Mouse (Mus musculus) embryonic facial prominence, embryonic 11.5 days (tissue): ENCODE results near the gene Kcnip3. TPM values are rescaled to one million over a fixed set of nuclear protein-coding genes. Genes with fewer than 3 reads are reported as not detected.
A peak's percentile ranks its signal among the peaks of the same experiment; 100 is the strongest.

ENCODE experiments used
- ATAC-seq: fragments of 200-750 bp; cut with Nextera tagmentation; replicated peaks from 2 replicates; pipeline ENCODE4 v1.8.0; 2017; ENCODE audit warnings: low read depth; ENCODE audit not compliant: insufficient number of reproducible peaks, low FRiP score, low TSS enrichment
- DNase-seq: peaks from one replicate; pipeline ENCODE4 v3.0.0-alpha.2; 2015; ENCODE audit warnings: low spot score
- H3K27ac ChIP-seq: fragments of 300-500 bp; sonication (generic); replicated peaks from 2 replicates; pipeline ENCODE4 v1.5.1; 2014; ENCODE audit warnings: mild to moderate bottlenecking, low read depth, low read length, control low read depth
- H3K27me3 ChIP-seq: fragments of 300-500 bp; sonication (generic); 2 replicates; pipeline ENCODE4 v1.6.1; 2014; ENCODE audit warnings: mild to moderate bottlenecking, low read length, moderate library complexity, mixed read lengths; ENCODE audit not compliant: control insufficient read depth, insufficient read depth
- H3K36me3 ChIP-seq: fragments of 300-500 bp; sonication (generic); replicated peaks from 2 replicates; pipeline ENCODE4 v1.6.1; 2014; ENCODE audit warnings: low read depth, mild to moderate bottlenecking, low read length, moderate library complexity, mixed read lengths; ENCODE audit not compliant: control insufficient read depth, insufficient read depth
- H3K4me1 ChIP-seq: fragments of 300-500 bp; sonication (generic); 2 replicates; pipeline ENCODE4 v1.6.1; 2014; ENCODE audit warnings: low read length, mixed read lengths; ENCODE audit not compliant: control insufficient read depth, insufficient read depth
- H3K4me2 ChIP-seq: fragments of 300-500 bp; sonication (generic); 2 replicates; pipeline ENCODE4 v1.6.1; 2014; ENCODE audit warnings: low read depth, mild to moderate bottlenecking, control low read depth, low read length, moderate library complexity
- H3K4me3 ChIP-seq: fragments of 300-500 bp; sonication (generic); 2 replicates; pipeline ENCODE4 v1.5.1; 2014; ENCODE audit warnings: low read depth, low read length, control low read depth
- H3K9ac ChIP-seq: fragments of 300-500 bp; sonication (generic); replicated peaks from 2 replicates; pipeline ENCODE4 v1.6.1; 2014; ENCODE audit warnings: mild to moderate bottlenecking, control low read depth, low read length
- H3K9me3 ChIP-seq: fragments of 300-500 bp; sonication (generic); replicated peaks from 2 replicates; pipeline ENCODE4 v1.6.1; 2016; ENCODE audit warnings: mild to moderate bottlenecking, low read length, inconsistent platforms, mixed read lengths; ENCODE audit not compliant: control insufficient read depth
- WGBS: fragments of 180-500 bp; shearing (Covaris S2); extraction: QIAGEN DNeasy Blood & Tissue Kit; methylation state at CpG from one replicate; pipeline ENCODE4 v1.1.7; 2014; 5-methylcytosine and 5-hydroxymethylcytosine counted together
- polyA plus RNA-seq: library from polyadenylated mRNA; unstranded; fragments of >200 nt; fragmentation: Nextera tagmentation; extraction: Ambion mirVana; gene quantifications from 2 replicates; pipeline ENCODE4 v1.2.1, GENCODE M21; 2014

Kcnip3 gene
- polyA plus RNA-seq, 1 experiment from 2014 or later, result 2.8 TPM

- Histone ChIP-seq H3K27me3 (no peaks in the 10 kb centered on the region), H3K27ac (no peak overlapping the region), H3K4me1 (no peaks in the 10 kb centered on the region), H3K9ac (no peak overlapping the region), H3K4me3 (no peak overlapping the region), H3K36me3 (no peaks in the 10 kb centered on the region), H3K9me3 (no peaks in the 10 kb centered on the region), H3K4me2 (no peak overlapping the region)
- ATAC-seq, result no peak
- DNase-seq, result no peak
- WGBS, result 37% methylated on average over 9 of the region's 9 CpGs
These were observed 60.5 kb downstream of the Kcnip3 start for GRCm38 (mm10) chr2:127461351-127461750.

- Histone ChIP-seq H3K4me3 (no peak overlapping the region), H3K9me3 (no peaks in the 10 kb centered on the region), H3K36me3 (no peaks in the 10 kb centered on the region), H3K27ac (no peak overlapping the region), H3K27me3 (no peaks in the 10 kb centered on the region), H3K9ac (no peak overlapping the region), H3K4me2 (no peak overlapping the region), H3K4me1 (no peaks in the 10 kb centered on the region)
- 85% methylated on average over 2 of the region's 2 CpGs for WGBS
- ATAC-seq, result no peak
- DNase-seq, result no peak
These were observed 62.6 kb downstream of the Kcnip3 start for GRCm38 (mm10) chr2:127459341-127459740.

GRCm38 (mm10) chr2:127453764-127454163, 68.1 kb downstream of the Kcnip3 start:
- H3K27ac ChIP-seq, result no peak overlapping the region
- WGBS, result 4% methylated on average over 5 of the region's 5 CpGs
- no peak for ATAC-seq

GRCm38 (mm10) chr2:127453141-127453540, 68.8 kb downstream of the Kcnip3 start:
- Histone ChIP-seq H3K27ac (no peak overlapping the region), H3K27me3 (no peaks in the 10 kb centered on the region), H3K9ac (no peak overlapping the region), H3K4me1 (no peaks in the 10 kb centered on the region; the same call in 1 of the 2 replicates), H3K4me3 (no peak overlapping the region), H3K4me2 (no peak overlapping the region), H3K36me3 (no peaks in the 10 kb centered on the region), H3K9me3 (no peaks in the 10 kb centered on the region)
- 76% methylated on average over 9 of the region's 9 CpGs for WGBS
- no peak; the same call in 1 of the 2 replicates for ATAC-seq
- DNase-seq, result no peak

More at GRCm38 (mm10) chr2:127453764-127454163, 68.1 kb downstream of the Kcnip3 start:
- Histone ChIP-seq H3K36me3 (no peaks in the 10 kb centered on the region), H3K9me3 (no peaks in the 10 kb centered on the region), H3K4me3 (no peak overlapping the region), H3K9ac (no peak overlapping the region), H3K4me1 (no peaks in the 10 kb centered on the region; the same call in 1 of the 2 replicates), H3K4me2 (no peak overlapping the region), H3K27me3 (no peaks in the 10 kb centered on the region)
- peak; percentile 80 for DNase-seq

GRCm38 (mm10) chr2:127451748-127452147, 70.1 kb downstream of the Kcnip3 start:
- 52% methylated on average over 6 of the region's 6 CpGs for WGBS
- Histone ChIP-seq H3K4me2 (no peak overlapping the region), H3K9me3 (no peaks in the 10 kb centered on the region), H3K27me3 (no peaks in the 10 kb centered on the region), H3K27ac (no peak overlapping the region), H3K4me1 (no peaks in the 10 kb centered on the region; the same call in 1 of the 2 replicates), H3K36me3 (no peaks in the 10 kb centered on the region), H3K9ac (no peak overlapping the region), H3K4me3 (no peak overlapping the region)
- ATAC-seq (no peak), DNase-seq (no peak)

GRCm38 (mm10) chr2:127449691-127450090, 72.2 kb downstream of the Kcnip3 start:
- H3K36me3 ChIP-seq, result no peaks in the 10 kb centered on the region
- ATAC-seq (no peak), DNase-seq (no peak)
- no peak overlapping the region for H3K9ac ChIP-seq
- H3K27me3 ChIP-seq, result no peaks in the 10 kb centered on the region
- no peaks in the 10 kb centered on the region; the same call in 1 of the 2 replicates for H3K4me1 ChIP-seq
- H3K9me3 ChIP-seq, result no peaks in the 10 kb centered on the region
- no peak overlapping the region for H3K27ac ChIP-seq
- no peak overlapping the region for H3K4me3 ChIP-seq
- no peak overlapping the region for H3K4me2 ChIP-seq
- WGBS, result 38% methylated on average over 7 of the region's 7 CpGs

GRCm38 (mm10) chr2:127446847-127447246, 75.0 kb downstream of the Kcnip3 start:
- DNase-seq, result no peak
- WGBS, result 49% methylated on average over 3 of the region's 3 CpGs
- no peak overlapping the region for H3K4me2 ChIP-seq
- H3K4me1 ChIP-seq, result no peaks in the 10 kb centered on the region; the same call in 1 of the 2 replicates
- H3K36me3 ChIP-seq, result no peaks in the 10 kb centered on the region
- no peak overlapping the region for H3K4me3 ChIP-seq
- H3K27ac ChIP-seq, result no peak overlapping the region
- H3K9me3 ChIP-seq, result no peaks in the 10 kb centered on the region
- H3K9ac ChIP-seq, result no peak overlapping the region
- no peak for ATAC-seq
- H3K27me3 ChIP-seq, result no peaks in the 10 kb centered on the region

- peak within 1 kb of the TSS; percentile 69 for H3K4me3 ChIP-seq
- no peak within 1 kb of the TSS for H3K27ac ChIP-seq
- H3K4me2 ChIP-seq, result peak within 1 kb of the TSS; percentile 56
- peak; percentile 78; the same call in 1 of the 2 replicates for ATAC-seq
- H3K9ac ChIP-seq, result peak within 1 kb of the TSS; percentile 80
- no peaks in the 10 kb centered on the region for H3K4me1 ChIP-seq
- H3K9me3 ChIP-seq, result no peaks in the 10 kb centered on the region
- H3K27me3 ChIP-seq, result no peaks in the 10 kb centered on the region
- peak; percentile 93 for DNase-seq
- 4% methylated on average over 37 of the region's 37 CpGs for WGBS
- H3K36me3 ChIP-seq, result no peaks in the 10 kb centered on the region
These were observed 77.7 kb downstream of the Kcnip3 start, which contains the start of gene Fahd2a for GRCm38 (mm10) chr2:127444055-127444789. Fahd2a (minus strand) TSS chr2:127444565.
